Mouse (Mus musculus) stomach, embryonic 16.5 days (tissue): ENCODE measurements around the gene Ntm. TPM values are rescaled to one million over a fixed set of nuclear protein-coding genes. Genes with fewer than 3 reads are reported as not detected.

Source experiments
- ATAC-seq: fragments of 200-750 bp; cut with Nextera tagmentation; 2 replicates; pipeline ENCODE4 v1.8.0; 2017; ENCODE audit warnings: moderate number of reproducible peaks, moderate TSS enrichment; ENCODE audit not compliant: insufficient read depth, low FRiP score
- H3K27ac ChIP-seq: fragments of 300-500 bp; sonication (generic); 2 replicates; pipeline ENCODE4 v1.5.1; 2014; ENCODE audit warnings: low read length
- H3K27me3 ChIP-seq: fragments of 300-500 bp; sonication (generic); 2 replicates; pipeline ENCODE4 v1.6.1; 2014; ENCODE audit warnings: low read length, control low read depth, mixed read lengths; ENCODE audit not compliant: control insufficient read depth, insufficient read depth
- H3K36me3 ChIP-seq: fragments of 300-500 bp; sonication (generic); 2 replicates; pipeline ENCODE4 v1.6.1; 2014; ENCODE audit warnings: low read length; ENCODE audit not compliant: control insufficient read depth, insufficient read depth
- H3K4me1 ChIP-seq: fragments of 300-500 bp; sonication (generic); 2 replicates; pipeline ENCODE4 v1.6.1; 2014; ENCODE audit warnings: low read length, control low read depth, mixed read lengths; ENCODE audit not compliant: control insufficient read depth, insufficient read depth
- H3K4me2 ChIP-seq: fragments of 300-500 bp; sonication (generic); 2 replicates; pipeline ENCODE4 v1.6.1; 2014; ENCODE audit warnings: low read depth, low read length, mixed read lengths
- H3K4me3 ChIP-seq: fragments of 300-500 bp; sonication (generic); replicated peaks from 2 replicates; pipeline ENCODE4 v1.5.1; 2014; ENCODE audit warnings: mild to moderate bottlenecking, low read length
- H3K9ac ChIP-seq: fragments of 300-500 bp; sonication (generic); 2 replicates; pipeline ENCODE4 v1.6.1; 2014; ENCODE audit warnings: low read length
- H3K9me3 ChIP-seq: fragments of 300-500 bp; sonication (generic); replicated peaks from 2 replicates; pipeline ENCODE4 v1.6.1; 2016; ENCODE audit warnings: low read length, control low read depth; ENCODE audit not compliant: control insufficient read depth
- WGBS: fragments of 180-500 bp; shearing (Covaris S2); extraction: QIAGEN DNeasy Blood & Tissue Kit; methylation state at CpG from one replicate; pipeline ENCODE4 v1.1.7; 2014; 5-methylcytosine and 5-hydroxymethylcytosine counted together
- polyA plus RNA-seq: library from polyadenylated mRNA; unstranded; fragments of >200 nt; fragmentation: Nextera tagmentation; extraction: Ambion mirVana; gene quantifications from 2 replicates; pipeline ENCODE4 v1.2.1, GENCODE M21; 2015

Gene Ntm
- polyA plus RNA-seq, 1 experiment from 2014 or later, result 15.0 TPM

- no peaks in the 10 kb centered on the region for H3K9me3 ChIP-seq
- ATAC-seq, result no peak
These were observed 98.1 kb downstream of the Ntm start for GRCm38 (mm10) chr9:29864886-29865285.

DNA sequence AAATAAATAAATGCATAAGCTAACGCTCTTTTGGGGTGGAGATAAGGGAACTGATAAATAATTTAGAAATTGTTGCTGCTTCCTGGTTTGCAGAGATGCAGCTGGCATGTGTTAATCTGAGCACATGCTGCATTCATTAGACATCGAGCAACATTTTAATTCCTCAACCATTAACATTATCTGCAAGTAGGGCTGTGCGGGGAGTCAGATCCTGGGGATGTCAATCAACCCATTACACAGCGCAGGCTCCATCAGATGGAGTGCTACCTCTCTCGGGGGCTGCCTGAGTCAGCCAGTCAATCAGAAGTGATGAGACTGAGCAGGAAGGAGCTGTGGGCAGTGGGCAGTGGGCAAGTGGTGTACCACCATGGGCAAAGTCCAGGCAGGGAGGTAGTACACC, 100.5 kb downstream of the Ntm start:
- no peak for ATAC-seq
- no peak overlapping the region for H3K4me2 ChIP-seq
- no peaks in the 10 kb centered on the region for H3K9me3 ChIP-seq
- H3K27me3 ChIP-seq, result no peaks in the 10 kb centered on the region
- no peaks in the 10 kb centered on the region for H3K4me1 ChIP-seq
- no peaks in the 10 kb centered on the region for H3K36me3 ChIP-seq
- 62% methylated on average over 5 of the region's 5 CpGs for WGBS
- no peak overlapping the region for H3K4me3 ChIP-seq
- no peak overlapping the region for H3K27ac ChIP-seq
- H3K9ac ChIP-seq, result no peak overlapping the region

More at GRCm38 (mm10) chr9:29864886-29865285, 98.1 kb downstream of the Ntm start:
- Histone ChIP-seq H3K9ac (no peak overlapping the region), H3K4me1 (no peaks in the 10 kb centered on the region), H3K4me2 (no peak overlapping the region), H3K27me3 (no peaks in the 10 kb centered on the region), H3K4me3 (no peak overlapping the region), H3K27ac (no peak overlapping the region), H3K36me3 (no peaks in the 10 kb centered on the region)
- 42% methylated on average over 1 of the region's 1 CpGs for WGBS

DNA sequence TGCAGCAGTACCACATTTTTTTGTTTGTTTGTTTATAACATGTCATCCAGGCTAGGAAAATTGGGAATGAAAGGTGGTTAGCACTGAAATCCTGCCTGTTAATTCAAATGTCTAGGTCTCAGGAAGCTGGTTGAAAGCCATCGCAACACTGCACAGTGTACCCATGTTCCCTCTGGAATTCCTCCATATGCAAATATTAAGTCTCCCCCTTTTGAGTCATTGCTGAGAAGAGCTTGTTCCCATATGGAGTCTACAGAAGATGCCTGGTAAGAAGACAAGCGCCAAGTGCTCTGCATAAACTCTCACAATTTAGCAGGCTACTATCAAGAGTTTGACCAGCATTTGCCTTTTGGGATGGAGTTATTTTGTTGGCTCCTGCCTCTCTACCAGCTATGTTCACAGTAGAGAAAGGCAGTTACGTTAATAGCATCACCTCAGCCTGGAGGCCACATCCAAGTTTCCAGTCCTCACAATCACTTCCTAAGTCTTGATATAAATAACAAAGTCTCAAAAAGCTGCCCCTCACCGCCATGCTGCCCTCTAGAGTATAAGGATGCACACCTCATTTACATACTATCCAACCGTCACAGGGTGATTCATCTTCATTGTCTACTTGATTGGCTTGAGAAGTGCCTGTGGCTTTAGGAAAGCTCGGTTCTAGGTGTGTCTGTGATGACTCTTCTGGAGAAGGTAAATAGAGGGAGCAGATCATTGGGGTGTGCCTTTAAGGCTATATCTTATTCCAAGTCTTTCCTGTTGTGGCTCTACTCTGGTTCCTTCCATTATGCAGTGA, 103.5 kb downstream of the Ntm start:
- WGBS, result 83% methylated on average over 6 of the region's 6 CpGs
- Histone ChIP-seq H3K36me3 (no peaks in the 10 kb centered on the region), H3K4me1 (no peaks in the 10 kb centered on the region), H3K9ac (no peak overlapping the region), H3K27ac (no peak overlapping the region), H3K4me3 (no peak overlapping the region), H3K4me2 (no peak overlapping the region), H3K27me3 (no peaks in the 10 kb centered on the region), H3K9me3 (no peaks in the 10 kb centered on the region)
- no peak for ATAC-seq

- H3K36me3 ChIP-seq, result no peaks in the 10 kb centered on the region
- no peaks in the 10 kb centered on the region for H3K9me3 ChIP-seq
- no peak overlapping the region for H3K4me3 ChIP-seq
- H3K4me2 ChIP-seq, result no peak overlapping the region
- ATAC-seq, result no peak
- H3K9ac ChIP-seq, result no peak overlapping the region
- H3K27me3 ChIP-seq, result no peaks in the 10 kb centered on the region
- no peaks in the 10 kb centered on the region for H3K4me1 ChIP-seq
- no peak overlapping the region for H3K27ac ChIP-seq
- 55% methylated on average over 8 of the region's 8 CpGs for WGBS
These were observed 114.0 kb downstream of the Ntm start for GRCm38 (mm10) chr9:29848735-29849455.

DNA sequence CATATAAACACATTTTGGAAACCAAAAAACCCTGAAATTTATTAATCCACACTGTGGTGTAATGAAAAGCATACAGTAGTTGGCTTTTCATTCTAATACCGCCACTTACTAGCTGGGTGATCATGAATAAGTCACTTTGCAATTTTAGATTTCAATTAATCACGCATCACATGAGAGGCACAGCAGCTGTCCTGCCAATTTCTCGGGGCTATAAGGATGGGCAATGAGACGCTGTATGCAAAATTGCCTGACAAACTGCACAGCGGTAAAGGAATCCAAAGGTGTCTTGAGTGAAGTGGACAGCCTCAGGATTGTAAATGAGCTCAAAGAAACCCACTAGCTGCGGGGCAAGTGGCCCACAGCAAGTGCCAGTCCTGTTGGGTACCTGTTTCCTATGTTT, 125.6 kb downstream of the Ntm start:
- 81% methylated on average over 6 of the region's 6 CpGs for WGBS
- Histone ChIP-seq H3K4me2 (no peak overlapping the region), H3K27ac (no peak overlapping the region)

DNA sequence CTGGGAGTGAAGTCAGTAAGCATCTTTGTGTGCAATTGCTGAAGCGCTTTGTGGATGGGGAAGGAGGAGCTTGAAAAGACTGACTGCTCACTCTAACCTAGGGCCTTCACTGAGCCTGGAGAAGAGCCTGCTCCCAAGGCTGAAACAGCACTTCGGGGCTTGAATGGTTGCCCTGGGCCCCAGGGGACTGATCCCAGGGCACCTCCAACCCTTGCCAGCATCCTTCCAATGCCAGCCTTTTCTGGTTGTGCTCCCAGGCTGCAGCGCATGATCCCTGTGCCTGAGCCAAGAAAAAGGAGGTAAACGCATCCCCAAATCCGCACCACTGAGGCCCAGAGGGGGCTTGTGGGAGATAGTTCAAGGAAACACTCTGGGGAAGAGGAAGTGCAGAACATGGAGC, 128.0 kb downstream of the Ntm start:
- H3K4me3 ChIP-seq, result no peak overlapping the region
- H3K27ac ChIP-seq, result no peak overlapping the region
- H3K36me3 ChIP-seq, result no peaks in the 10 kb centered on the region
- 83% methylated on average over 5 of the region's 5 CpGs for WGBS
- no peaks in the 10 kb centered on the region for H3K27me3 ChIP-seq
- H3K9ac ChIP-seq, result no peak overlapping the region
- H3K4me2 ChIP-seq, result no peak overlapping the region
- H3K4me1 ChIP-seq, result no peaks in the 10 kb centered on the region
- no peak for ATAC-seq
- no peaks in the 10 kb centered on the region for H3K9me3 ChIP-seq

More for the DNA sequence above, 125.6 kb downstream of the Ntm start:
- no peak for ATAC-seq
- Histone ChIP-seq H3K4me1 (no peaks in the 10 kb centered on the region), H3K9ac (no peak overlapping the region), H3K9me3 (no peaks in the 10 kb centered on the region), H3K36me3 (no peaks in the 10 kb centered on the region), H3K4me3 (no peak overlapping the region), H3K27me3 (no peaks in the 10 kb centered on the region)

DNA sequence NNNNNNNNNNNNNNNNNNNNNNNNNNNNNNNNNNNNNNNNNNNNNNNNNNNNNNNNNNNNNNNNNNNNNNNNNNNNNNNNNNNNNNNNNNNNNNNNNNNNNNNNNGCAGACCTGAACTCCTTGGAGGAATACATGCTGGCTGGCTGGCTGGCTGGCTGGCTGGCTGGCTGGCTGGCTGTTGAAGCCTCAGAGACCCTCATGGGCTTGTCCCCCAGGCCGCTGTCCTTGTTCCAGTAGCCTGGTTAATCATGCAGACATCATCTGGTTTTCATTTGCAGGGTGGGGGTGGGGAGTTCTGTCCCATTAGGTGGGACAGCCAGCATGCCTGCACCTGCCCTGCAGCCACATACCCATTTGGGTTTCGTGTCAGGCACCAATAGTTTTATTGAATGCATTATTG, 129.2 kb downstream of the Ntm start:
- no peaks in the 10 kb centered on the region for H3K4me1 ChIP-seq
- no peak overlapping the region for H3K27ac ChIP-seq
- no peak overlapping the region for H3K4me3 ChIP-seq
- H3K36me3 ChIP-seq, result no peaks in the 10 kb centered on the region
- H3K27me3 ChIP-seq, result no peaks in the 10 kb centered on the region
- ATAC-seq, result no peak
- no peak overlapping the region for H3K9ac ChIP-seq
- WGBS, result 56% methylated on average over 2 of the region's 2 CpGs
- no peaks in the 10 kb centered on the region for H3K9me3 ChIP-seq
- no peak overlapping the region for H3K4me2 ChIP-seq

DNA sequence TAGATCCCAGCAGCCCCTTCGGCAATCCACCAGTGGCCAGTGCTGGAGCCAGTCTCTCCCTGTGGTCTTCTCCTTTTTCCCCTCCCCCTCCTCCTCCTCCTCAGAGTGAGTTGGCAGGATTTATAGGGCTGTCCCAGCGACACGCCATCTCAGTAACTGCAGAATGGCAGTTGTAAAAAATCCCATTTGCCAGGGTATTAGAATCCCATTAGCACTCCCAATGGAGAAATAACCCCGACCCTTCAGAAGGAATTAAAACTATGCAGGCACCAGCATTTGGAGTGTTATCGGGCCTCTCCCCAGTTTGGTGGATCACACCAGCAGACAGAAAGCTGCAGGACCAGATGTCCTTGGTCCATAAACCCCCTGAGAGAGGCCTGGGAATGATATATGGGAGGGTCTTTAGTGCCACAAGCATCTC, 135.7 kb downstream of the Ntm start:
- H3K4me3 ChIP-seq, result no peak overlapping the region
- no peak overlapping the region for H3K9ac ChIP-seq
- no peaks in the 10 kb centered on the region for H3K4me1 ChIP-seq
- H3K36me3 ChIP-seq, result no peaks in the 10 kb centered on the region
- no peak overlapping the region for H3K4me2 ChIP-seq
- WGBS, result 23% methylated on average over 5 of the region's 5 CpGs
- no peak for ATAC-seq
- H3K9me3 ChIP-seq, result no peaks in the 10 kb centered on the region
- no peak overlapping the region for H3K27ac ChIP-seq
- H3K27me3 ChIP-seq, result no peaks in the 10 kb centered on the region

GRCm38 (mm10) chr9:29825236-29825635, 137.7 kb downstream of the Ntm start:
- H3K36me3 ChIP-seq, result no peaks in the 10 kb centered on the region
- no peak for ATAC-seq
- no peaks in the 10 kb centered on the region for H3K4me1 ChIP-seq
- H3K9me3 ChIP-seq, result no peaks in the 10 kb centered on the region
- WGBS, result 85% methylated on average over 5 of the region's 5 CpGs
- no peak overlapping the region for H3K4me3 ChIP-seq
- H3K27me3 ChIP-seq, result no peaks in the 10 kb centered on the region
- no peak overlapping the region for H3K9ac ChIP-seq
- no peak overlapping the region for H3K27ac ChIP-seq
- no peak overlapping the region for H3K4me2 ChIP-seq
